Mouse (Mus musculus): ENCODE results near the gene Ifit2.
"Not testable (repeated sequence)": the region's sequence is repeated elsewhere in the genome, so short reads cannot be mapped to it uniquely, and the experiment has no call there.

DNA sequence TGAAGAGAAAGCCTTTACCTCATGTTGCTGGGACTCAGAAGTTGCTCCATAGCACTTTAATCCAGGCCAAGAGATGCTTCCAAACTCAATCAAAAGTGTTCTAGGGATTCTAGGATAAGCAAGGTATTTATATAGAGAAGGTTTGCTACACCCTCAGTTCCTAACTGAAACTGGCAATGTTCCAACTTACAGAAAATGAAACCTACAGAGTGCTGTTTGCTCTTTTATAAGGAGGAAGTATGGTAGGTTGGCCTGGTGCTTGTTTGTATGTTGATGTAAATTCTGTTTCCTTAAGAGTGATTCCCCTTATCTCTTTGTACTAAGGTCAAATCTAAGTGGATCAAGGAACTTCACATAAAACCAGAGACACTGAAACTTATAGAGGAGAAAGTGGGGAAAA is 48.8 kb downstream of the Ifit2 start:
- not testable (repeated sequence) for TF ChIP-seq EP300 (IDR thresholded peaks at IDR 0.05; ENCODE audit: insufficient read depth, low read depth, low read length); CTCF (IDR thresholded peaks at IDR 0.05); POLR2A (IDR thresholded peaks at IDR 0.05; ENCODE audit: insufficient read depth, low read depth, low read length)

Measured in heart, adult 2 months (tissue).